Mouse (Mus musculus) mouse trophoblast stem cell (cell line): ENCODE results near the gene Crybg2.

Experiments used
- in situ Hi-C, 2 experiments: fragments of 300-500 bp; cut with MseI, MboI; formaldehyde crosslinking; loops; 2 replicates in 1 of 2; 3 replicates in 1 of 2; pipeline ENCODE4 v1.15.1; 2025

Gene Crybg2

GRCm38 (mm10) chr4:134094004-134094564, 33.5 kb downstream of the Crybg2 start:
- in situ Hi-C loops = loop anchor here (5.0 kb wide), 2 partner anchors 33 to 38 kb away; partner anchors contain the start of gene Sh3bgrl3 (in 1 of the 2)

GRCm38 (mm10) chr4:134094923-134095547, 34.4 kb downstream of the Crybg2 start, which contains the start of gene Cd52:
Cd52 (minus strand) TSS chr4:134095082.
- in situ Hi-C loops = loop anchor here (5.0 kb wide), 2 partner anchors 32 to 37 kb away; partner anchors contain the start of gene Sh3bgrl3 (in 1 of the 2)

GRCm38 (mm10) chr4:134096120-134096519, 35.5 kb downstream of the Crybg2 start:
- in situ Hi-C loops = no loop called here

DNA sequence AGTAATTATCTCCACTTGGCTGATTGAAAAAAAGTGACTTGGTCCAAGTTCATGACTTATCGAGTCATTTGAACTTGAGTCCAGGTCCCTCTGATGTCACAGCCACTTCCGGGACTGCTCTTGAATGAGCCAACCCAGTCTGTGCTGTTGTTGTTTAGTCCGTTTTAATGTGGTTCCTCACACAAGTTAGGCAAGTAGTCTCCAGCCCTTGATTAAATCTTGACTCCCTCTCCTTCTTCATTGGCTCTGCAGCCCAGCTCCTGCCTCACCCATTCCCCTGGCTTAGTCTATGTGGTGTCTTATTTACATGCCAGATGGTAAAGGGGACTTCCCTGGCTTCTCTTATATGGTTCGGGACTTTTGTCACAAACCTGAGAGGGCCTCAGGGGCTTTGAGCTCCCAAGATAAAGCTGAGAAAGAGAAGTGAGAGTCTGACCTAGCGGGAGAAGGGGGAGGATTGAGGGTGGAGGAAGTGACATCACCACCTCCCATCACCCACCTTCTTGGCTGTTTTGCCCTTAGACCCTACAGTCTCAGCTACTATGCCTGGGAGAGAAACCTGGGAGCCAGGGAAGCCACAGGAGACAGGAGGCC, 36.5 kb downstream of the Crybg2 start:
- in situ Hi-C loops = no loop called here

- in situ Hi-C loops = no loop called here
Observed at GRCm38 (mm10) chr4:134098628-134099027, 38.0 kb downstream of the Crybg2 start.

- in situ Hi-C loops = no loop called here
Observed at GRCm38 (mm10) chr4:134100245-134100644, 39.6 kb downstream of the Crybg2 start.

DNA sequence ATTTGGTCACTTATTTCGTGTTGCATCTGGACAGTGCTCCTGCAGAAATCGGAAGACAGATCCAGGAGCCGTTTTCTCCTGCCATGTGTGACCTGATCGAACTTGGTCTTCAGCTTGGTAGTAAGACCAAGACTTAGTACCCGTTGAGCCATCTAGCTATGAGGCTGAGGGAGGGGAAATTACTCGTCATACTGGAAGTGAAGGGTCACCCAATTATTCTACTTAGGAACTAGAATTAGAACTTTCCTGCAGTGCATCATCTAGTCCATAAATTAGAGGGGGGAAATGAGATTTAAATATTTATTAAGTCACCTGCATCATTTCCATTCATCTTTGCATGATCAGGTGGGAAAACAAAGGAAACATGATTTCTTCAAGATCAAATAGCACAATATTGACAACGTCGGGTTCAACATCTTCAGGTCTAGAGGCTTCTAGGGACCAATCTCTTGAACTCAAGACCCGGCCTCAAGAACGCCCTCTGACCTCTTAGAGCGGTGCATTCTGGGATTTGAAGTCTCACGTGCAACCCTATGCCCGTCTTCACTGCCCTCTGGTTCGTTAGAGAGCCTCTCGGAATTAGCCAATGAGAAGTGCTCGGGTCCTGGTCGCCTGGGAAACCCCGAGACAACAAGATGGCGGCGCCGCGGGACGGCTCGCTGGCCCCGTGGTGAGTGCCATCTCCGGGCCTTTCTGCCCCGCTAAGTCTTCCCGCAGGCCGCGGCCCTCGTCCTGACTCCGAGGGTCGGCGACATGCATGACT, 41.5 kb downstream of the Crybg2 start, which contains the start of gene Ubxn11:
TSS of gene Ubxn11 (plus strand) at position 592 of the 763 bp plus-strand sequence.
- in situ Hi-C loops = no loop called here

DNA sequence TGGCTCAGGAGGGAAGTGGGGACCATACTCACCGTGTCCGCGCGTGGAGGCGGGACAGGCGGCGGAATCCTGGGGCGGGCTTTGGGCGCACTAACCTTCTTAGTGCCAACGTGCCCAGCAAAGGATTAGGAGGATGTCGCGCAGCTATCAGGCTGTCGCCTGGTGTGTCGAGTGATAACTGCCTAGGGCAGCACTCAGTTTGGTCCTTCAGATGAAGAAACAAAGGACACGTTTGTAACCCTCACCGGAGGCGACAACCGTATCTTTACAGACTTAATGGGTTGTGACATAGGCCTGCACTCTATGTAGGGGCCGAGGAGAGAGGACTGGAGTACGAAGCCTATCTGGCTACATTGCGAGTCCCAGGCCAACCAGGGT, 42.1 kb downstream of the Crybg2 start:
- in situ Hi-C loops = no loop called here

DNA sequence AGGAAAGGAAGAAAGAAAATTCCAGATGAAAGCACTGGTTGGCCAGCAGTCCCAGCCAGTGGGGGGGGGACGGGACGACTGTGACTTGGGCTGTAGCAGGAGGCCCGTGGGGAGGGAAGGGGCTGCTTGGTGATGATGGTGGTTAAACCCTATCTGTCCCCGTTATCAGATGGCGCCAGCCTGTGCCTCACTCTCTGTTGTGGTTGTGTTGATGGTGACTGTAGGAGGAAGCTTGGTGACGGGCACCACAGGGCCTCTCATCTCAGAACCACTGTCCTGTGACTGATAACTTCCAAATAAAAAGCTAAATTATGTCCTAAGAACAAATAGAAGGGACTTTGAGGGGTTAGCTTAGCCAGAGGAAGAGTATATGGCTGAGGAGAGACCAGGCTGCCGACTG, 45.5 kb downstream of the Crybg2 start:
- in situ Hi-C loops = no loop called here

GRCm38 (mm10) chr4:134107730-134108129, 47.1 kb downstream of the Crybg2 start:
- in situ Hi-C loops = no loop called here

- in situ Hi-C loops = no loop called here
Observed at GRCm38 (mm10) chr4:134108196-134108595, 47.6 kb downstream of the Crybg2 start.

GRCm38 (mm10) chr4:134110653-134111052, 50.0 kb downstream of the Crybg2 start:
- in situ Hi-C loops = no loop called here

- in situ Hi-C loops = no loop called here
Observed at GRCm38 (mm10) chr4:134112403-134112802, 51.8 kb downstream of the Crybg2 start.

GRCm38 (mm10) chr4:134113356-134113994, 52.9 kb downstream of the Crybg2 start:
- in situ Hi-C loops = no loop called here

DNA sequence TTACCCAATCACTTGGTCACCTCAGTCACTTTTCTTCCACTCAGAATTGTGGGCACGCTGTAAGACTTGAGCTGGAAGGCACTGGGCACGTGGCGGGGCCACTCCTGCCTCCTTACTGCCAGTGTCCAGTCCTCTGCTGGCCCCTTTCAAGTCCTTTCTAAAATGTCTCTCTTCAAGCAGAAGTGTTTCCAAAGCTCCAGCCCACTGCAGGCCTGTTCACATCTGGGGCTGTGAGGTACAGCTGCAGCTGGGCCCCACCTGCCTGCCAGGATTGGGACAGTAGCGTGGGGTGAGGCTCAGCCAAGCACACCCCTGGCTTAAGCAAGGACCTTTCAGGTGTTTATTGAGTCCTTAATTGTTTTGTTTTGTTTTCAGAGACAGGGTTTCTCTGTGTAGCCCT, 53.4 kb downstream of the Crybg2 start:
- in situ Hi-C loops = no loop called here

GRCm38 (mm10) chr4:134115215-134116144, 54.9 kb downstream of the Crybg2 start:
- in situ Hi-C loops = no loop called here

DNA sequence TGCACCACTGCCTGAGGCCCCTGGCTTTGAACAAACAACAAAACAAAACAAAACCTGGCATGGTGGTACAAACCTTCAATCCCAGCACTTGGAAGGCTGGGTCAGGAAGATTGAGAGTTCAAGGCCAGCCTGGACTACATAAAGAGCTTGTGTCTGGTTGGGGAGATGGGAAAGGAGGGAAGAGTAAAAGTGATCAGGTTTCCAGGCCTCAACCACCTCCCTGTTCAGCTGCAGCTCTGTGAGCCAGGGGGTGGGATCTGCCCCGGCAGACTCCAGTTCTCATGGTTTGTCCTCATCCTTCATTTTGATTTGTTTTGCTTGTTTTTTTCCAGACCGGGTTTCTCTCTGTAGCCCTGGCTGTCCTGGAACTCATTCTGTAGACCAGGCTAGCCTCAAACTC, 55.9 kb downstream of the Crybg2 start:
- in situ Hi-C loops = no loop called here

GRCm38 (mm10) chr4:134117012-134117411, 56.4 kb downstream of the Crybg2 start:
- in situ Hi-C loops = no loop called here

- in situ Hi-C loops = no loop called here
Observed at GRCm38 (mm10) chr4:134118126-134118800, 57.6 kb downstream of the Crybg2 start.

- in situ Hi-C loops = no loop called here
Observed at GRCm38 (mm10) chr4:134119042-134119441, 58.4 kb downstream of the Crybg2 start.
